Mouse (Mus musculus): ENCODE measurements around the gene Gimap8. TPM values are rescaled to one million over a fixed set of nuclear protein-coding genes. Genes with fewer than 3 reads are reported as not detected.
"Not testable (repeated sequence)": the region's sequence is repeated elsewhere in the genome, so short reads cannot be mapped to it uniquely, and the experiment has no call there.

The Gimap8 gene
- total RNA-seq, 2 experiments from 2014 or later, result 1.9 to 2.8 TPM

DNA sequence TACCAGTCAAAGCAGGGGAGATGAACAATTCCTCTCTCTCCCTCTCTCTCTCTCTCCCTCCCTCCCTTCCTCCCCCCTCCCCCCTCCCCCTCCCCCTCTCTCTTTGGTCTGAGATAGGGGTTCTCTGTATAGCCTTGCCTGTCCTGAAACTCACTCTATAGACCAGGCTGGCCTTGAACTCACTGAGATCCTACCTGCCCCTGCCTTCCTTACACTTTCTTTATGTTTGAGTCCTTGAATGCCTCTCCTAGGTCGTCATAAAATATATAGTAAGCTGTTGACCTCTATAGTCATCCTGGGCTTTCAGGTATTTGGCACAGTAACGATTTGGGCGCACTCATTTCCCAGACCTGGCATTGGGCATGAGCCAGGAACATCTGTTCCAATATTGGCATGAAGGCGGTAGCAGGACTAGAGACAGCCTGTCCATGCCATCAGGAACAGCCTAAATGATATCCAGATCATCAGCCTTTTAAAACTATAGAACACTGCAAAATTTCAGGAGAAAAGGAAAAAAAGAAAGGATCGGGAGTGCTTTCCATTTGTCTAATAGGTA is 29.9 kb downstream of the Gimap8 start:
- intact Hi-C loops (cut with DNase I), result no loop called here

DNA sequence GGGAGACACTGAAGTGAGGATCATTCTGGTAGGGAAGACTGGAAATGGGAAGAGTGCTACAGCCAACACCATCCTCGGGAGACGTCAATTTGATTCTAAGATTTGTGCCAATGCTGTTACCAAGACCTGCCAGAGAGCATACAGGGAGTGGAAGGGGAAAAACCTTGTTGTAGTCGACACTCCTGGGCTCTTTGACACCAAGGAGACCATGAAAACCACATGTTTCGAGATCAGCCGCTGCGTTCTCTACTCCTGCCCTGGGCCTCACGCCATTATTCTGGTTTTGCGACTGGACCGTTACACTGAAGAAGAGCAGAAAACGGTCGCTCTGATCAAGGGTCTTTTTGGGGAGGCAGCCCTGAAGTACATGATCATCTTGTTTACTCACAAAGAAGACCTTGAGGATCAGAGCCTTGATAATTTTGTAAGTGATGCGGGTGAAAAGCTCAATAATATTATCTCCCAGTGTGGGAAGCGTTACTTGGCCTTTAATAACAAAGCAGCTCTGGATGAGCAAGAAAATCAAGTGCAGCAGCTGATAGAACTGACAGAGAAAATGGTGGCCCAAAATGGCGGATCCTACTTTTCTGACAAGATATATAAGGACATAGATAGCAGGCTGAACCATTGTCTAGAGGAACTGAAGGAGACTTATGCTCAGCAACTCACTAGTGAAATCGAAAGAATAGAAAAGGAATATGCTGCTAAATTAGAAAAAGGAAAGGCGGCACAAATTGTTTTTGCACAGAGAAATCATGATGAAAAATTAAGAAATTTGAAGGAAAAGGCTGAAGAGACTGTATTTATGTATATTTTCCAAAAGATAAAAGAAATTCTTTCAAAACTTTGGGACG is 30.7 kb downstream of the Gimap8 start:
- no peak for DNase-seq
- intact Hi-C loops (cut with DNase I), result no loop called here

More for the DNA sequence above, 29.9 kb downstream of the Gimap8 start:
- DNase-seq, result no peak

DNA sequence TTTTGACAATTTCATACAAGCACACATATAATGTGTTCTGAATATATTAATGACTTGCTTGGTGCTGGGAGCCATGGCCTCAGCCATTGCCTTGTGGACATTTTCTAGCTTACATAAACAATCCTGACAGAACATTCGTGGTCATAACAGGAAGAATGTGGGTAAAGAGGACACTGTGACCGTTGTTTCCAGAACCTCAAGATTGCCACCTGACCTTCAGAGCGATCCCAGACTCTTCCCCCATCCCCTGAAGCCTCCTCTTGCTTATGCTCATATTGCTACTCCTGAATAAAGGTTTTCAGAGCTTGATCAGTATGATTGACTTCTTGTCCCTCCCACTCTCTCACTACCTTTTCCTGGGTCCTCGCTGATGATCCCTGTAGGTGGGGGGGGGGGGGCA is 31.4 kb downstream of the Gimap8 start:
- no peak for DNase-seq
- intact Hi-C loops (cut with DNase I), result no loop called here

DNA sequence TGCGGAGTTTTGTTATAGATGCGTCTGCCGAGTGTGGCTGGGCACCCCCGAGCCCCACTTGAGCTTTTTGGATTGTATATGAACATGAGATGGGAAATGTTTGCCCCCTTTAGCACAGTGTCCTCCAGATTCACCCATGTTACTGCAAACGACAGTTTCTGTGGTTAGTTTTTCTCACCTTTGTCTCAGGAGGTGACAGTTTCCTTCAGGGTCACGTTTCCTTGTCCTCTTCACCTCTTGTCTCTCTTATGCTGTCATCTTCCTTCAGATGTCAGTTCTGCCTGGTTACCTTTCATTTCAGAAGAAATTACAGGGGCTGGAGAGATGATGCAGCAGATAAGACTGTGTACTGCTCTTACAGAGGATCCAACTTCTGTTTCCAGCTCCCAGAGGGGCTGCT is 32.7 kb downstream of the Gimap8 start:
- intact Hi-C loops (cut with DNase I), result no loop called here
- no peak for DNase-seq

DNA sequence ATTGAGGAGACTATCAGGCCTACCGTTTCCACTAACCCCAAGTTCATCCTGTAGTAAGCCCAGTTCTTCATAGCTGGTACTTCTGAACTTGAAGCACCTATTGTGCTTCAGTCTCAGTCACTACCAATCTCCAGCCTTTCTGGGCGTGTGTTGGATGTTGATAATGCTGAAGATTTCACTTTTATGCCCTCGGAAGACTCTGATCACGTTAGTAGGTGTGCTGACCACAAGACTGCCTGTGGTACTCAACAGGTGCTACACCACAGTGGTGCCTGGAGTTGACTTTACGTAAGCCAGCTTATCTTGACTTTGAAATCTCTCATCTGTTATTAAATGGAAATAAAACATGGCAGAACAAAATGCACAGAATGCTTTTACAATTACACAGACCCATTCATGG is 33.4 kb downstream of the Gimap8 start:
- DNase-seq, result no peak
- intact Hi-C loops (cut with DNase I), result no loop called here

DNA sequence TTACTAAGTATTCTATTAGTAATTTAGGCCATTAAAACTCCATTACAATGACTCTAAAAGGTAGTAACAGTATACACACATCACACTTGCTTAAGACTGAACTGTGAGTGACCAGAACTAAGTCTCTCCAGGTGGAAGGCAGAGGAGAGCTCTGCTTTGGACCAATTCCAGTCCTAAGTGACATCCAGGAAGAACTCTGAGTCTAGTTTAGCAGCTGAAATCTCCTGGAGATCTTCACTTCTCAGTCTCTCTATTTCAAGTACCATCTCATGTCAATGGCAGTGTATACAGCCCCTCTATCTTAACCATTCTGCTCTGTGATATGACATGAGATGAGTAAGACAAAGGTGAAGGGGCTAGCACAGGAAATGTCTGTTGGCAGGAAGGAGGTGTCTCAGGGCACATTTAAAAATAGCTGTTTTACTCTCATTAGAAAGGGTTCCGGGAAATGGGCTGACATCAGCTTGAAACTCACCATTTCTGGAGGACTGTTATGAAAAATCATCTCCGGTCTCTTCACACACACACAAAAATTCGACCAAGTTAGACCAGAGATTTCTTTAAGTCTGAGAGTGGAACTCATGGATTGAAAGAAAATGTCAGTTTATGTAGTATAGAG is 34.5 kb downstream of the Gimap8 start:
- intact Hi-C loops (cut with DNase I), result no loop called here
- DNase-seq, result no peak

DNA sequence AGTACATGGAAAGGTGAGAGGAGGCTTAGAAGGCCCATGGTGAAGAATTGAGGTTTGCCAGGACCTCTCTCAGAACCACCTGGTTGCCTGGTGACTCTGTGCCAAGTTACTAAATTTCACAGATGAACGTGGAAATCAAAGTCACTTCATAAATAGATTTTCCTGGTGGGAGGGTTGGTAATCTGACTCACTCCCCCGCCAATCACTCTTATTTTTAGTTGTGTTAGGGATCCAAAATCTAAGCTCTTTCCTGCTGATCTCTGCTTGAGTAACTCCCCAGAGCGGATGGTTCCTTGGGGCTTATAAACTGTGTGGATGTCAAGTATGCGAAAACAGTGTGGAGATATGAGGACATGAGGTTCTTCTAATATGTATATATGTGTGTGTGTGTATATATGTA is 35.2 kb downstream of the Gimap8 start:
- no peak for DNase-seq
- intact Hi-C loops (cut with DNase I), result no loop called here

DNA sequence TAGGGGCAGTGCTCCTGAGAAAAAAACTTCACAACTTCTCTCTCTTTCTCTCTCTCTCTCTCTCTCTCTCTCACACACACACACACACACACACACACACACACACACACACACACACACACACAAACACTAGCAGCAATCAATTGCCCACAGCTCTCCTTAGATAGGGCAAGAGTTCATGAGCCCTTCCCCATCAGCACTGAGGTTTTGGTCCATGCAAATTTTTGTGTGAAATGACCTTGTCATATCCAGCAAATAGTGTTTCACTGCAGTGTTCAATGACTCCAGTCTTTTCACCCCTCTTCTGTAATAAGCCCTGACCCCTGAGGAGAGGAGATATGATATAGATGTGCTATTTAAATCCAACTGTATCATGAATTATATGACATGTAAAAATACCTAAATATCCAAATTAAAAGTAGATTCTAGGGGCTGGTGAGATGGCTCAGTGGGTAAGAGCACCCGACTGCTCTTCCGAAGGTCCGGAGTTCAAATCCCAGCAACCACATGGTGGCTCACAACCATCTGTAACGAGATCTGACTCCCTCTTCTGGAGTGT is 36.3 kb downstream of the Gimap8 start:
- DNase-seq; intact Hi-C loops (cut with DNase I): not testable (repeated sequence)

DNA sequence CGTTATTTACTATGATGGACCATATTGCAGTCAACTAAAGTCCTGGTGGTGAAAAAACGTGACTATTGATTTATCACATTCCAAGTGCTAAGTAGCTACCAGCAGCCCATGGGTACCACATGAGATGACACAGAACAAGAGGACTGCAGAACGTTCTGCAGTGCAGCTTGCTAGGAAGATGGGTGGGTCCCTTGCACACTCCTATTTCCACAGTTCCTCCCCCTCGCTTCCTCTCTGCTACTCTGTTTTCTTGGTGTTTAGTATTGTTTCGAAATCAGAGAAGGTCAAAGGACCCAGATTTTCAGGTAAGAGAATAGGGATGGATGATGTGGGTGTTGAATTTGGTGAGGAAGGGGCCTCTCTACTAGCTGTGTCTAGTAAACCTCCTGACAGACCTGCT is 37.3 kb downstream of the Gimap8 start, which contains the start of gene Gimap4:
Gene Gimap4 (plus strand): TSS at position 231 of the 400 bp plus-strand sequence.
- intact Hi-C loops (cut with DNase I), result no loop called here

DNA sequence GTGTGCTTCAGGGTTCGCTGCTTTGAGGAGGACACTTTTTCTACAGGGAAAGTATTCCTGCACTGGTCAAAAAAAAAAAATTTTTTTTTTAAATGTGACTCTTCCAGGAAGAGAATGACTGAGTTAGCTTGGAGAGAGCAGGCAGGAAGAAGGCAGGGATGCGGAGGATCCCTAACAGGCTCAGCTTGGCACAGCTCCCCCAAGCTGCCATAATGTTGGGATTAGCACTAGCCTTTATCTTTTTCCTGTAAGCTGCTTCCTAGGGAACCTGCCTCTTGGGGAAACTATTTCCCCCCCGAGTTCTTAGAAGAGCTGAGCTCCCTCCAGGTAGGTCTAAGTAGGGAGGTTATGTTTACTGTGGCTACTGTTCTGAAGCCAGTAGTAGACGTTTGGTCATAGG is 37.8 kb downstream of the Gimap8 start:
- DNase-seq, result no peak
- intact Hi-C loops (cut with DNase I), result no loop called here

More for the DNA sequence above, 37.3 kb downstream of the Gimap8 start, which contains the start of gene Gimap4:
- DNase-seq, result no peak

DNA sequence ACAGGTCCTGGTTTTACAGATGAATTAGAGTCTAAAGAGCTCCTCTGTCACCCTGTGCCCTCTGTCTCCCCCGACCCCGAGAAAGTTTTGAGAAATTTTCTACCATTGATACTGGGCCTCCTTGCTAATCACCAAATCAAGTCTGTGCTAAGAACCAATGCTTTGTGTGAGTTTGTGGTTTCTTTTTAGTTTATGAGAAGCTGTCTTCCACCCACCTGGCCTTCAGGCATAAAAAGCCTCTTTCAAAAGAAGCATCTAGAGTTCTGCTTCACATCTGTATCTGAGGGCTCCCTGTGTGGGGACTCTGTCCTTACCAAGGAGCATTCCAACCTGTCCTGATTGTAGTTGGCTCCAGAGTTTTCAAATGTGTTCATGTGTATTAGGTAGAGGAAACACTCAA is 38.2 kb downstream of the Gimap8 start:
- intact Hi-C loops (cut with DNase I), result no loop called here

DNA sequence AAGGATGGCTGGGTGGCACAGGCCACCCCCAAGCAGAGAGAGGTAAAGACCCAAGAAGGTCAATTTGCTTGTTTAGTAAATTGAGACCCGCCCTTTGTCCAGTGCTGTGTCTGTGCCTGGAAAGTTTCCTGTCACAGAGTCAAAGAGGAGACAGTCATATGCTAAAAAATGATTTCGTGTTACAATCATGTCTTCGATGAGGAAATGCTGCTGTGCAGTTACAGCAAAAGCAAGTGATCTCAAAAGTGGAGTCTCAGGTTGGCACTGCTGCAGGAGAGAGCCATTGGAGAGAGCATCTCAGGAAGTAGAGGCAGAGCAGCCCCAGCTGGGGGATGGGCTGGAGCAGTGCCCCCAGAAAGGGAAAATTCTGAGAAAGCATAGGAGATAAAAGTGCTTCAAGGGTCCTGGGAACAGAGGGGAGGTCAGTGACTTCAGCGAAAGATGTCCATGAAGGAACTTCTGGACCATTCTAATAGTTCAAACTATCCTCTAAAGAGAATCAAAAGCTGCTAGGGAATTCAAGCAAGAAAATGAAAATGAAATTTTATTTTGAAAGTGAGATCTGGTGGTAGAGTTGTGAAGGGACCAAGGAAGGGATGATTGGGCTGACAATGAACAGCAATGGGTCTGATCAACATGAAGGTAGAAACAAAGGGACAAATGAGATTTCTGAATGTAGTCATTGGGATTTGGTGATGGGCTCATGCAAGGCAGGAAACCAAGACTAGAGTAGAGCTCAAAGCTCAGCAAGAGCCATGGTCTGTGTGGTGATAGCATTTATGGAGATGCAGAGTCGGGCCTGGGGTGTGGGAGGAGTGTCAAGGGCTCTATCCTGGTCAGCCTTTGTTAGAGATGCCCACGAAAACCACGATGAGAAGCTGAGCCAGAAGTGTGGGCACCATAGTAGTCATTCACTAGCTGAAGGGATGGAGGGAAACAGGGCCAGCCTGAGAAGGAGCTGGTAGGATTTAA is 38.9 kb downstream of the Gimap8 start:
- intact Hi-C loops (cut with DNase I), result no loop called here
- DNase-seq, result no peak

More for the DNA sequence above, 38.2 kb downstream of the Gimap8 start:
- no peak for DNase-seq

DNA sequence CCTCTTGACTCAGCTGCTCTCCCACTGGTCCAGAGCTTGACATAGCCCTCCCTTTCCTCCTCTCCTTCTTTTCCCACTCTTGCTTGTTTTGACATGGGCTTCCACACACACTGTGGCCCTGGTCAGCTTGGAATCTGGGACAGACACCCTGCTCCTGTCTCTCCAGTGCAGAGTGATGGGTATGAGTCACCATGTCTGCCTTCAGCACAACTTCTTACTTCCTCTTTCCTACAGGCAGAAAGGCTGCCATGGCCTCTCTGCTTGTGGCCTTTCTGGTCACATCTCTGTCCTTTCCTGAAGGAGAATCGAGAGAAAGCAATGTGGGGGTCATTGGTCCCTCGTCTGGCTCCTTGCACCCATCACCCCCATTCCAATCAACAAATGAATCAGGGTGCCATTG is 40.0 kb downstream of the Gimap8 start:
- intact Hi-C loops (cut with DNase I), result no loop called here
- DNase-seq, result no peak

DNA sequence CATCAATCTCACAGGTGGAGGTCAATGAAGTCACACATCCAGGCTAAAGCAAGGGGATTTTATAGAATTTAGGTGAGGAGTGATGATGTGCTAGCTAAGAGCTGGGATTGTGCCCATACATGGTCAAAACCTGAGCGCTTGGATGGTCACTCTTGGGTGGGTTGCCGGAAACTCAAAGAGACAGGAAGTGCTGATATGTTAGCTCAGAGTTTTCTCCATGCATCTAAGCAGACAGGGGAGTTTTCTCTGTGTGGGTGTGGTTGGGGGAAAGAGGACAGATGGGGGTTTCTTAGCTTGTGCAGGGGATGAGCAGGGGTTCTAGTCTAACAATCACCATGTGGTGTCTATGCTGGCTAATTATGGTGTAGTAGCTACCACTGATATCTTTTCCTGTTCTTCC is 42.3 kb downstream of the Gimap8 start:
- no peak for DNase-seq
- intact Hi-C loops (cut with DNase I), result no loop called here

DNA sequence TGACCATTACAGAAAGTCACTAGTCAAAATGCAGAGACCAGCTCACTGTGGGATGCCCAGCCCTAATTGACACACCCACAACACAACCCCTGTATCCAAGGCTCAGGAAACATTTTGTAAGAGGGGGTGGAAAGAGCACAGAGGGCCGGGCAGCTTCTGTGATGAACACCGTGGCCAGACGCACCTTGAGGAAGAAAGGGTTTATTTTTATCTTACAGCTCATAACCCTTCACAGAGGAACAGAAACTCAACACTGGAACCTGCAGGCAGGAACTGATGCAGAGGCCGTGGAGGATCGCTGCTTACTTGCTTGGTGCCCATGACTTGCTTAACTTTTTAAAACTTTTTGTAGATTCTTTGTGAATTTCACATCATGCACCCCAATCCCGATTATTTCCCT is 45.9 kb downstream of the Gimap8 start:
- intact Hi-C loops (cut with DNase I), result no loop called here
- no peak for DNase-seq

DNA sequence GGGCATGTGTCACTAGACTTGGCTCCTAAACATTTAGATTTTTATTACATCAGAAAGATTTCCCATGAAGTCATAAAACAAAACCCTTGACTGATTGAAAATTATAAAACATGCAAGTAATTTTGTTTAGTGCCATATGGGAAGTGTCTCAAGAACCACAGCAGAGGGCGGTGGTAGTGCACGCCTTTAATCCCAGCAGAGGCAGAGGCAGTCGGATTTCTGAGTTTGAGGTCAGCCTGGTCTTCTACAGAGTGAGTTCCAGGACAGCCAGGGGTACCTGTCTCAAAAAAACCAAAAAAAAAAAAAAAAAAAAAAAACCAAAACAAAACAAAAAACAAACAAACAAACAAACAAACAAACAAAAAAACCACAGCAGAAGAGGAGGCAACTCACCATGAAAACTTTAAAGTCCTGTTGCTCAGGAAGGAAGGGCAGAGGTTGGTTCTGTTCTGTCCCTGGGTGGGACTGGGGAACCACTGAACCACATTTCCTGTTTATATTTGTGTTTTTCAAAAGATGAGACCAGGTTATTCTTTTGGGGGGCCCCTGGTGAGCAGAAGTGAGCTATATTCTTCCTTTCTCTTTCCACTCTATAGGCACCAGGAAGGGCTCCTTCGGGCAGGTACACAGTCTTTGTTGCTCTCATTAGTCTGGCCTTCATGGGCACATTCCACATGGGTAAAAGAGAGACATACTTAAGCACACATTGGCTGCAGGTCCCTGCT is 50.0 kb downstream of the Gimap8 start:
- DNase-seq, result no peak
- intact Hi-C loops (cut with DNase I), result no loop called here

DNA sequence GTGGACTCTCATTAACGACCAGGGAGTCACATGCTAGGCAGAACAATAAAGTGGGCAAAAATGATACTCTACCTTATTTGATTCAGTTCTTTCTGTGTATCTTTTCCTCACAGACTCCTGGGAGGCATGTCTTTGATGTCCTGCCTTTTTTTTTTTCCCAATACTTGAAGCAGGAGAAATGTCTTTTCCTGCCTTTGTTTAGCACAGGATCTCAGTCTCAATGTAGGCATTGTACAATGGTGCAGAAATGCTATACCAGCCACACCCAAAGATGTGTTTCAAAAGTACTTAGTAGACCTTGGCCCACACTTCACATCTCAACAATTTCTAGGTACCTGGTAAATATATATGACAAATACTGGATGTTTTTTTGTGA is 50.5 kb downstream of the Gimap8 start:
- no peak for DNase-seq
- intact Hi-C loops (cut with DNase I), result no loop called here

DNA sequence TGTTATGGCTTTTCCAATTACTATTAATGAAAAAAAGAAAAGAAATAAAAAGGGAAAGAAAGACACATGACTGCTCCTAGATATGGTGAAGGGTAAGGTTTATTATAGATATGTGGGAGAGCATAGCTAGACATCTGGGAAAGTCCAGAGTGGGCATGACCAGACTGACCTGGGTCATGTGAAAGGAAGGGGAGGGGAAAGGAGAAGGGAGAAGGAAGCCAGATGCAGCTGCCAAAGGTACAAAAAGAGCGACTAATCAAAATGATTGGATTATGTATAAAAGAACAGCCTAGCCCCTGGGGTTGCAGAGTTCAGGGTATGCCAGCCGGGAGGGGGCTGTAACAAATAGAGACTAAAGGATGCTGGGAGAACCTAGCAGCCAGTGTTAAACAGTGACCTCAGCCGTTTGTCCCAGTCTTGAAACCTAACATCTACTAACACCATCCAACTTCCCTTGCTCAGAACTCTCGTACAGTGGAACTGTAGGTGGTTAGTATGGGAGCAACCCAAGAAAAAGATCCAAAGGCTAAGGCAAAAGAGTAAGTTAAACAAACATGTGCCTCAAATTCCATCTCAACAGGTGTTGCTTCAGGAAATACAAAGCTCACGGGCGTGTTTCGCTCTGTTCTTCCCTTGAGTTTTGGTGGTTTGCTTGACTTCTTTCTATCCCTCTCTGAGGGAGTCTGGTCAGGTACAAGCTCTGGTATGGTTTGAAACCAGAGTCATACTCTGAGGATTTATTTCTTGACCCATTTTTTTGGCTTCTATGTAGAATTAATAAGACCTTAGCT is 51.2 kb downstream of the Gimap8 start:
- intact Hi-C loops (cut with DNase I), result no loop called here
- DNase-seq, result no peak

DNA sequence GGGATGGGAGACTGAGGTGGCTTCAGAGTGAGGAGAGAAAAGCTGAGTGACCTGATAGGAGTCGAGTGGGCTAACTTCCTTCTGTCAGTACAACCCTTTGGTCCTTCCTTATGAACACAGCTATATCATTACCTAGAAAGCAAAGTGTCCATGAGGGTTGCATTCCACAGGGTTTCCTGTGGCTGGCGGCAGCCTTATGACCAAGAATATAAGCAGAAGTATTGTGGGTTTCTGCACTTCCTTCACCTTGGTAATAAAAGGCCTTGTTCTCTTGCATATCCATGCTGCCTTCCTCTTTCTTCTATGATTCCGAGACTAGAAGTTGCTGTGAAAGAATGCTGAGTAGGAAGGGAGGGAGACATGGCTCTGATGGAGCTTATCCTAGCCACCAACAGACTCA is 51.9 kb downstream of the Gimap8 start:
- no peak for DNase-seq

More for the DNA sequence above, 51.9 kb downstream of the Gimap8 start:
- intact Hi-C loops (cut with DNase I), result no loop called here
